Mouse (Mus musculus): ENCODE results near the gene H2al1i.
"Not testable (repeated sequence)": the region's sequence is repeated elsewhere in the genome, so short reads cannot be mapped to it uniquely, and the experiment has no call there.

DNA sequence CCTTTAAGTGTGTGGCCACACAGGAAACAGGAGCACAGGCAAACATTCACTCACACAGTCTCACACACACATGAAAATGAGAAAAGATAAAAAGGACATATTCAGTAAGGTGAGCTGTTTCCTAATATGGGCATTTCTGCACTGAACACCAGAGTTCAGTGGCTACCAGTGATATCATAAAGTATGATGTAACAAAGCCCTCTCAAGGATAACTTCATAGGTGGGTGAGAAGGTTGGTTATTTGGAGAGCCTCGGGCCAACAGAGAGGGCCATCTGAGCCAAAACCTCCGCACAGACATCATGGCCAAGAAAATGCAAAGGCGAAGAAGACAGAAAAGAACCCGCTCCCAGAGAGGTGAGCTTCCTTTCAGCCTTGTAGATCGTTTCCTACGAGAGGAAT, 3.3 kb upstream of the H2al1i start, which contains the start of gene H2al1h:
- TF ChIP-seq CTCF (IDR thresholded peaks at IDR 0.05; ENCODE audit: borderline replicate concordance, control insufficient read depth, extremely low read depth, insufficient read depth, low read length, poor library complexity); POLR2A (IDR thresholded peaks at IDR 0.05; ENCODE audit: control insufficient read depth, extremely low read depth, insufficient read depth, low read length, poor library complexity): not testable (repeated sequence)
